Mouse (Mus musculus): ENCODE measurements around the gene Rchy1. TPM values are rescaled to one million over a fixed set of nuclear protein-coding genes. Genes with fewer than 3 reads are reported as not detected.
A peak's percentile ranks its signal among the peaks of the same experiment; 100 is the strongest.

Rchy1 gene
- polyA plus RNA-seq, 1 experiment from 2014 or later: 74.1 TPM

GRCm38 (mm10) chr5:91983490-91983889 is 20.6 kb upstream of the Rchy1 start:
- H3K27ac ChIP-seq: no peak overlapping the region
- H3K36me3 ChIP-seq: no peaks in the 10 kb centered on the region
- no peak overlapping the region for H3K4me3 ChIP-seq (replicated peaks)
- H3K4me2 ChIP-seq (replicated peaks): no peak overlapping the region
- ATAC-seq: no peak
- H3K9me3 ChIP-seq: no peaks in the 10 kb centered on the region
- 71% methylated on average over 2 of the region's 2 CpGs for WGBS
- no peaks in the 10 kb centered on the region for H3K4me1 ChIP-seq (replicated peaks)
- no peak overlapping the region for H3K9ac ChIP-seq
- H3K27me3 ChIP-seq (replicated peaks): no peaks in the 10 kb centered on the region

DNA sequence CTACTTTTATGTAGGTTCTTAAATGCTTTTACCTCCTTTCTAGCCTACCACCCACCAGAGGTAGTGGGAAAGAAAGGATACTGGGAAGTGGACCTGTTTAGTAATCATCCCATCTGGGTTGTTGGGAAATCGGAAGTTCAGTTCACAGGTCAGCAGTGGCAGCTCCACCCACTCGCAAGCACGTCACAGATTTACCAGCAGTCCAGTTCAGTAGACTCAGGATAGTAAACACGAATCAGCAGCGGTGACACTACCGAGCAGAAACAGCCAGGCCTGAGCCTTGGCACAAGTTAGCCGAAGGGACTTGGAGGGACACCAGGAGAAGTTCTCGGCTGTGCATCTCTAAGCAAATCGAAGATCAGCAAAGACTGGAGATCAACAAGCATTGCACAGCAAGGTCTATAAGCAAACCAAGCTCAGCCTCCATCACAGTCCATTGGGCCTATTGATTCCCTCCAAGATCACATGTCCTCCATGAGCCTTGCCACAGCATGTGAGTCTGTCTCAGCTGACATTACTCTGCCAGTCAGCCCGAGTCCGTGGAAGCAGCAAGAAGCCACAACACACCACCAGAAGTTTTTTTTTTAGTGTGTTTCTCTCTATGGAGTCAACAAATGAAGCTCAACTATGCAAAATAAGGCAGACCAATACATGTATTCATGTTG is 18.4 kb upstream of the Rchy1 start:
- Histone ChIP-seq H3K27me3 (replicated peaks) (no peaks in the 10 kb centered on the region), H3K4me2 (replicated peaks) (no peak overlapping the region), H3K9me3 (no peaks in the 10 kb centered on the region), H3K27ac (no peak overlapping the region), H3K9ac (no peak overlapping the region), H3K4me1 (replicated peaks) (no peaks in the 10 kb centered on the region), H3K4me3 (replicated peaks) (no peak overlapping the region), H3K36me3 (no peaks in the 10 kb centered on the region)
- WGBS: 90% methylated on average over 11 of the region's 11 CpGs
- no peak for ATAC-seq

DNA sequence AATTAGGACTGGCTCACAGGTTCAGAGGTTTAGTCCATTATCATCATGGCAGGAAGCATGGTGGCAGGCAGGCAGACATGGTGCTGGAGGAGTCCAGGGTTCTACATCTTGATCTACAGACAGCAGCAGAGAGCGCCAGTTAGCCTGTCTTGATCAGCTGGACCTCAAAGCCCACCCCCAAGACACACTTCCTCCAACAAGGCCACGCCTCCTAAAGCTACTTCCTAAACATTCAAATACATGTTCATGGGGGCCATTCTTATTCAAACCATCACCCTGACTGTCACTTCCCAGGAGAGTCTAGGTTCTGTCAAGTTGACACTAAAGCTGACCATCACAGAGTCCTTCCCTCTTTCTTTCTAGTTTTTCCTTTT is 14.5 kb upstream of the Rchy1 start:
- H3K4me2 ChIP-seq (replicated peaks): no peak overlapping the region
- H3K27ac ChIP-seq: no peak overlapping the region
- no peaks in the 10 kb centered on the region for H3K4me1 ChIP-seq (replicated peaks)
- ATAC-seq: no peak
- no peak overlapping the region for H3K9ac ChIP-seq
- no peaks in the 10 kb centered on the region for H3K36me3 ChIP-seq
- H3K9me3 ChIP-seq: no peaks in the 10 kb centered on the region
- no peak overlapping the region for H3K4me3 ChIP-seq (replicated peaks)
- WGBS: 90% methylated on average over 2 of the region's 2 CpGs
- no peaks in the 10 kb centered on the region for H3K27me3 ChIP-seq (replicated peaks)

- ATAC-seq: no peak
- Histone ChIP-seq H3K4me3 (replicated peaks) (no peak overlapping the region), H3K9ac (no peak overlapping the region), H3K36me3 (no peaks in the 10 kb centered on the region), H3K4me1 (replicated peaks) (no peaks in the 10 kb centered on the region), H3K9me3 (no peaks in the 10 kb centered on the region), H3K27me3 (replicated peaks) (no peaks in the 10 kb centered on the region), H3K4me2 (replicated peaks) (no peak overlapping the region), H3K27ac (no peak overlapping the region)
- WGBS: 74% methylated on average over 10 of the region's 10 CpGs
Measured at GRCm38 (mm10) chr5:91976566-91977396, 13.9 kb upstream of the Rchy1 start.

DNA sequence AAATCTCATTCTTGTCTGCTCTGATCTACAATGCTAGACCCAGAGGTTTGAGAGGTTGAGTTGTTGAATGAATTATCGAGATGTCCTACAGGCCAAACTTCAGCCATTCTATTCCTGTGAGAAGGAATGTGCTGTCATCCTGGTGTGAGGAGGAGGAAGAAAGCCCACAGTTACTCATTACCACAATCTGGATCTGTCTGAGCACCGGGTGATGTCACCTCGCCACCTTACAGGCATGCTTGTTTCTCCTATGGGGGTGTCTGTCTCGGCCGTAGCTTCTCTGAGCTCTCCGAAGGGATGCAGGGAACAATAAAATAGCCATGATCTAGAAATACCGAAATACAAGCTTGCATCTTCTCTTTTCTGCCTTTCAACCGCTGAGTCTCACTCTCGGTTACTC is 12.9 kb upstream of the Rchy1 start:
- H3K9me3 ChIP-seq: no peaks in the 10 kb centered on the region
- no peaks in the 10 kb centered on the region for H3K4me1 ChIP-seq (replicated peaks)
- 83% methylated on average over 9 of the region's 9 CpGs for WGBS
- H3K27ac ChIP-seq: no peak overlapping the region
- H3K4me2 ChIP-seq (replicated peaks): no peak overlapping the region
- H3K4me3 ChIP-seq (replicated peaks): no peak overlapping the region
- no peaks in the 10 kb centered on the region for H3K36me3 ChIP-seq
- ATAC-seq: no peak
- H3K9ac ChIP-seq: no peak overlapping the region
- H3K27me3 ChIP-seq (replicated peaks): no peaks in the 10 kb centered on the region

DNA sequence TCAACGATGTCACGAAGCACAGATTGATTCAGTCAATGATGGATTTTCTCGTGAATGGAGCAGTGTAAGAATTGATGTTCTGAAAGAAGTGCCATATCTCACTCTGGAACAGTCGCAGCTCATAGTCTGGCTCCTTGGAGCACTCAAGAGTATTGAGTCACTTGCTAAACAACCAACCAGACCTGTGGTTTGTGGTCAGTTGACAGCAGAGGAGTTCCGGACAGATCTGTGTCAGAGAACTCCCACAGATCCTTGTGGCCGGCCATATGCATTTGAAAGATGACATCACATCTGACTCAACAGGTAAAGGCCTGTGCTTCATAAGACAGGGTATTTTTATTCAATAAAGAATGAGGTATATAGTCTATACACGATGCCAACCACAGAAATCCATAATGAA is 11.1 kb upstream of the Rchy1 start:
- no peaks in the 10 kb centered on the region for H3K4me1 ChIP-seq (replicated peaks)
- no peaks in the 10 kb centered on the region for H3K9me3 ChIP-seq
- no peak for ATAC-seq
- H3K4me2 ChIP-seq (replicated peaks): no peak overlapping the region
- no peak overlapping the region for H3K4me3 ChIP-seq (replicated peaks)
- H3K9ac ChIP-seq: no peak overlapping the region
- H3K27me3 ChIP-seq (replicated peaks): no peaks in the 10 kb centered on the region
- H3K36me3 ChIP-seq: no peaks in the 10 kb centered on the region
- H3K27ac ChIP-seq: no peak overlapping the region
- 86% methylated on average over 7 of the region's 7 CpGs for WGBS

- Histone ChIP-seq H3K36me3 (no peaks in the 10 kb centered on the region), H3K4me1 (replicated peaks) (no peaks in the 10 kb centered on the region), H3K27me3 (replicated peaks) (no peaks in the 10 kb centered on the region), H3K4me3 (replicated peaks) (no peak overlapping the region), H3K4me2 (replicated peaks) (no peak overlapping the region), H3K27ac (no peak overlapping the region), H3K9me3 (no peaks in the 10 kb centered on the region), H3K9ac (no peak overlapping the region)
- ATAC-seq: no peak
- WGBS: 95% methylated on average over 3 of the region's 3 CpGs
Measured at GRCm38 (mm10) chr5:91972046-91972445, 9.2 kb upstream of the Rchy1 start.

- H3K36me3 ChIP-seq: peaks cover 2% of the 10 kb centered on the region; the same call in 1 of the 2 replicates
- peak overlapping the region; percentile 73 for H3K4me3 ChIP-seq (replicated peaks)
- H3K4me1 ChIP-seq (replicated peaks): peaks cover 11% of the 10 kb centered on the region
- peak overlapping the region; percentile 81 for H3K9ac ChIP-seq
- WGBS: under 1% methylated on average over 14 of the region's 14 CpGs
- no peaks in the 10 kb centered on the region for H3K9me3 ChIP-seq
- H3K27ac ChIP-seq: peak overlapping the region; percentile 100
- no peak; the same call in 1 of the 2 replicates for ATAC-seq
- no peaks in the 10 kb centered on the region for H3K27me3 ChIP-seq (replicated peaks)
- peak overlapping the region; percentile 56 for H3K4me2 ChIP-seq (replicated peaks)
Measured at GRCm38 (mm10) chr5:91962259-91962638, 619 bp downstream of the Rchy1 start.

- Histone ChIP-seq H3K36me3 (peaks cover 6% of the 10 kb centered on the region), H3K4me2 (replicated peaks) (peak overlapping the region; percentile 56), H3K9ac (no peak overlapping the region), H3K4me3 (replicated peaks) (peak overlapping the region; percentile 73), H3K4me1 (replicated peaks) (peaks cover 11% of the 10 kb centered on the region), H3K27me3 (replicated peaks) (no peaks in the 10 kb centered on the region), H3K9me3 (no peaks in the 10 kb centered on the region), H3K27ac (peak overlapping the region; percentile 6; the same call in 1 of the 2 replicates)
- ATAC-seq: peak; percentile 38
- 63% methylated on average over 1 of the region's 1 CpGs for WGBS
Measured at GRCm38 (mm10) chr5:91961370-91961769, 1.5 kb downstream of the Rchy1 start.

DNA sequence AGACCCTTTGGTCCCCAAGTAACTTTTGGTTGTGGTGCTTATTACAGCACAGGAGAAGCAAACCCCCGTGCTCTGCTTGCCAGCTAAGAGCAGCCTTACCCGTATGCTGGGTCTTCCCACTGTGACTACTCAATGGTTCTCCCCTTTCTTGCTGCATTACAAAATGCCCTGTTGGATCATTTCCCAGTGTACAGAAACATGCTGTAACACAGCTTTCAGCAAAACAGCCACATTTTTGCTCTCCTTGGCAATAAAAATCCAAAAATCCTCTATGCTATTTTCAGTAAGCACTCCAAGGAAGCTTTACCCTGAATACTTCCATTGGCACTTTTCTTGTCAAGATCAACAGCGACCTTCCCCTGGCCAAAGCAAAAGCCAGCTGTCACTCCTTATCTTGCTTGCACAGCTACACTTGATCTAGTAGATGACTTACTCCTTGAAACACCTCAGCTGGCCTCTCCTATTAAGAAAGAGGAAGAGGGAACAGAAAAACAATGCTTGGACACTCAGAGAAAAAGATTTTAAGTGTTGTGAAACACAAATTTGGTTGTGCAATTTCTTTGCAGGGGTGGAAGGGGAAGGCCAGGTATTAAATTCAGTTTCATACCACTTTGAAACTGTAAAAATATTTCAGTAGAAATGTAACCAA is 2.1 kb downstream of the Rchy1 start:
- no peaks in the 10 kb centered on the region for H3K9me3 ChIP-seq
- 0 out of 2 replicates have a peak overlapping the region, but pooled peaks have one; percentile 7 for H3K4me3 ChIP-seq (replicated peaks)
- peaks cover 11% of the 10 kb centered on the region for H3K4me1 ChIP-seq (replicated peaks)
- no peak for ATAC-seq
- H3K27ac ChIP-seq: peak overlapping the region; percentile 36; the same call in 1 of the 2 replicates
- 53% methylated on average over 3 of the region's 3 CpGs for WGBS
- H3K27me3 ChIP-seq (replicated peaks): no peaks in the 10 kb centered on the region
- peaks cover 6% of the 10 kb centered on the region for H3K36me3 ChIP-seq
- peak overlapping the region; percentile 56 for H3K4me2 ChIP-seq (replicated peaks)
- H3K9ac ChIP-seq: no peak overlapping the region

- peaks cover 7% of the 10 kb centered on the region for H3K36me3 ChIP-seq
- no peak overlapping the region for H3K27ac ChIP-seq
- H3K4me1 ChIP-seq (replicated peaks): peaks cover 11% of the 10 kb centered on the region
- H3K27me3 ChIP-seq (replicated peaks): no peaks in the 10 kb centered on the region
- no peak overlapping the region for H3K4me3 ChIP-seq (replicated peaks)
- ATAC-seq: no peak
- no peaks in the 10 kb centered on the region for H3K9me3 ChIP-seq
- WGBS: 82% methylated on average over 1 of the region's 1 CpGs
- H3K9ac ChIP-seq: no peak overlapping the region
- H3K4me2 ChIP-seq (replicated peaks): no peak overlapping the region
Measured at GRCm38 (mm10) chr5:91959986-91960385, 2.9 kb downstream of the Rchy1 start.

DNA sequence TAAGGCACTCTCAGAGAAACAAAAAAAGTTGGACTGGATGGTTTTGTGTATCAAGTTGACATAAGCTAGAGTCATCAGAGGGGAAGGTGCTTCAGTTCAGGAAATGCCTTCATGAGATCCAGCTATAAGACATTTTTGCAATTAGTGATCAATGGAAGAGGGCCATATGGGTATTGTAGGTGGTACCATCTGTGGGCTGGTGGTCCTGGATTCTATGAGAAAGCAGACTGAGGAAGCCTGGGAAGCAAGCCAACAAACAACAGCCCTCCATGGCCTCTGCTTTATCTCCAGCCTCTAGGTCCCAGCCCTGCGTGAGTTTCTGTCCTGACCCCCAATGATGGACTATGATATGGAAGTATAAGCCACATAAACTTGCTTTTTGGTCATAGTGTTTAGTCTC is 3.8 kb downstream of the Rchy1 start:
- H3K9me3 ChIP-seq: no peaks in the 10 kb centered on the region
- no peak for ATAC-seq
- H3K4me3 ChIP-seq (replicated peaks): no peak overlapping the region
- H3K27ac ChIP-seq: no peak overlapping the region
- peaks cover 11% of the 10 kb centered on the region for H3K36me3 ChIP-seq
- H3K4me2 ChIP-seq (replicated peaks): no peak overlapping the region
- 58% methylated on average over 1 of the region's 1 CpGs for WGBS
- H3K27me3 ChIP-seq (replicated peaks): no peaks in the 10 kb centered on the region
- H3K4me1 ChIP-seq (replicated peaks): peaks cover 11% of the 10 kb centered on the region
- no peak overlapping the region for H3K9ac ChIP-seq

All from intestine, embryonic 15.5 days (tissue).